Mouse (Mus musculus) liver, adult 2 months (tissue): ENCODE results near the gene Aff2. TPM values are rescaled to one million over a fixed set of nuclear protein-coding genes. Genes with fewer than 3 reads are reported as not detected.

Source experiments
- DNase-seq: peaks from one replicate; pipeline ENCODE4 v3.0.0-alpha.2; 2011; ENCODE audit warnings: low read depth, low spot score; ENCODE audit errors: extremely low read depth
- H3K27ac ChIP-seq: fragments of 200-500 bp; replicated peaks from 2 replicates; pipeline ENCODE4 v1.5.1; 2012; ENCODE audit warnings: low read depth, mild to moderate bottlenecking, control low read depth, inconsistent platforms, low read length; ENCODE audit not compliant: insufficient read depth
- H3K27me3 ChIP-seq: fragments of 200-500 bp; 2 replicates; pipeline ENCODE4 v1.6.1; 2012; ENCODE audit warnings: mild to moderate bottlenecking, moderate library complexity, low read length, inconsistent platforms; ENCODE audit not compliant: control insufficient read depth, insufficient read depth
- H3K36me3 ChIP-seq: fragments of 200-500 bp; 2 replicates; pipeline ENCODE4 v1.6.1; 2012; ENCODE audit warnings: low read length, inconsistent platforms; ENCODE audit not compliant: control insufficient read depth, insufficient read depth
- H3K4me1 ChIP-seq: fragments of 200-500 bp; 2 replicates; pipeline ENCODE4 v1.6.1; 2011; ENCODE audit warnings: low read length; ENCODE audit not compliant: control insufficient read depth, insufficient read depth
- H3K4me3 ChIP-seq: fragments of 200-500 bp; 2 replicates; pipeline ENCODE4 v1.5.1; 2011; ENCODE audit warnings: low read depth, mild to moderate bottlenecking, control low read depth, low read length, moderate library complexity; ENCODE audit not compliant: insufficient read depth
- H3K79me2 ChIP-seq: fragments of 200-500 bp; 2 replicates; pipeline ENCODE4 v1.6.1; 2012; ENCODE audit warnings: inconsistent platforms, mild to moderate bottlenecking, low read length, moderate library complexity; ENCODE audit not compliant: control insufficient read depth, insufficient read depth
- H3K9ac ChIP-seq: fragments of 200-500 bp; 2 replicates; pipeline ENCODE4 v1.6.1; 2012; ENCODE audit warnings: low read depth, mild to moderate bottlenecking, control low read depth, inconsistent platforms, low read length
- CTCF ChIP-seq: fragments of 200-500 bp; IDR thresholded peaks from 2 replicates; pipeline ENCODE4 v1.5.1; 2011; ENCODE audit warnings: low read depth, low read length, control low read depth
- POLR2A ChIP-seq: fragments of 200-500 bp; IDR thresholded peaks from 2 replicates; pipeline ENCODE4 v1.6.1; 2011; ENCODE audit warnings: low read length, control low read depth; ENCODE audit not compliant: insufficient read depth; ENCODE audit errors: extremely low read depth
- WGBS: fragments of 180-500 bp; shearing (Covaris S2); methylation state at CpG from one replicate; pipeline ENCODE4 v1.1.7; 2018; 5-methylcytosine and 5-hydroxymethylcytosine counted together
- polyA plus RNA-seq: library from polyadenylated mRNA; depleted of rRNA; stranded (reverse); fragments of >200 nt; gene quantifications from 2 replicates; pipeline ENCODE4 v1.2.3, GENCODE M21; 2012
- total RNA-seq: library from RNA; depleted of rRNA; stranded (reverse); fragments of >200 nt; gene quantifications from 2 replicates; pipeline ENCODE4 v1.2.3, GENCODE M21; 2014

The Aff2 gene
- total and polyA plus RNA-seq, 2 experiments, result 0.05 to 0.09 TPM

GRCm38 (mm10) chrX:69867601-69868000 is 507.5 kb downstream of the Aff2 start:
- Histone ChIP-seq H3K79me2 (no peaks in the 10 kb centered on the region), H3K27ac (no peak overlapping the region), H3K9ac (no peak overlapping the region), H3K4me1 (no peaks in the 10 kb centered on the region), H3K4me3 (no peak overlapping the region), H3K36me3 (no peaks in the 10 kb centered on the region), H3K27me3 (no peaks in the 10 kb centered on the region)
- DNase-seq, result no peak
- TF ChIP-seq POLR2A, result no peak
- no peak for TF ChIP-seq CTCF
- 91% methylated on average over 5 of the region's 5 CpGs for WGBS

GRCm38 (mm10) chrX:69891713-69892112 is 531.6 kb downstream of the Aff2 start:
- Histone ChIP-seq H3K79me2 (no peaks in the 10 kb centered on the region), H3K4me3 (no peak overlapping the region), H3K36me3 (no peaks in the 10 kb centered on the region), H3K27me3 (no peaks in the 10 kb centered on the region), H3K27ac (no peak overlapping the region), H3K4me1 (no peaks in the 10 kb centered on the region), H3K9ac (no peak overlapping the region)
- TF ChIP-seq POLR2A (no peak), CTCF (no peak)
- DNase-seq, result no peak
- WGBS, result 46% methylated on average over 3 of the region's 3 CpGs
